Mouse (Mus musculus) CD4-positive, CD25-positive, alpha-beta regulatory T cell, adult 9 weeks (primary cell): ENCODE measurements around the gene Cetn3. TPM values are rescaled to one million over a fixed set of nuclear protein-coding genes. Genes with fewer than 3 reads are reported as not detected.

Source experiments
- polyA plus RNA-seq: library from polyadenylated mRNA; unstranded; fragments of 100-300 nt; shearing (Covaris generic); gene quantifications from one replicate; pipeline ENCODE4 v1.2.1, GENCODE M21; 2017

The Cetn3 gene
- polyA plus RNA-seq: 210 TPM

GRCm38 (mm10) chr13:81782971-81783404, at the start of gene Cetn3:
TSS of gene Cetn3 (plus strand) at chr13:81783077.

Other genes starting within 250 kb of the Cetn3 start
- gene Adgrv1, start 149.9 kb upstream of the Cetn3 start, polyA plus RNA-seq: 0.60 TPM
- 21.8 TPM for gene Lysmd3, start 125.4 kb upstream of the Cetn3 start, polyA plus RNA-seq
- gene Polr3g, start 72.1 kb upstream of the Cetn3 start, polyA plus RNA-seq: 13.5 TPM
- gene Mblac2, start 71.7 kb upstream of the Cetn3 start, polyA plus RNA-seq: 19.2 TPM